ENCODE assay signal across 8 mouse cellular contexts in the genomic region with DNA sequence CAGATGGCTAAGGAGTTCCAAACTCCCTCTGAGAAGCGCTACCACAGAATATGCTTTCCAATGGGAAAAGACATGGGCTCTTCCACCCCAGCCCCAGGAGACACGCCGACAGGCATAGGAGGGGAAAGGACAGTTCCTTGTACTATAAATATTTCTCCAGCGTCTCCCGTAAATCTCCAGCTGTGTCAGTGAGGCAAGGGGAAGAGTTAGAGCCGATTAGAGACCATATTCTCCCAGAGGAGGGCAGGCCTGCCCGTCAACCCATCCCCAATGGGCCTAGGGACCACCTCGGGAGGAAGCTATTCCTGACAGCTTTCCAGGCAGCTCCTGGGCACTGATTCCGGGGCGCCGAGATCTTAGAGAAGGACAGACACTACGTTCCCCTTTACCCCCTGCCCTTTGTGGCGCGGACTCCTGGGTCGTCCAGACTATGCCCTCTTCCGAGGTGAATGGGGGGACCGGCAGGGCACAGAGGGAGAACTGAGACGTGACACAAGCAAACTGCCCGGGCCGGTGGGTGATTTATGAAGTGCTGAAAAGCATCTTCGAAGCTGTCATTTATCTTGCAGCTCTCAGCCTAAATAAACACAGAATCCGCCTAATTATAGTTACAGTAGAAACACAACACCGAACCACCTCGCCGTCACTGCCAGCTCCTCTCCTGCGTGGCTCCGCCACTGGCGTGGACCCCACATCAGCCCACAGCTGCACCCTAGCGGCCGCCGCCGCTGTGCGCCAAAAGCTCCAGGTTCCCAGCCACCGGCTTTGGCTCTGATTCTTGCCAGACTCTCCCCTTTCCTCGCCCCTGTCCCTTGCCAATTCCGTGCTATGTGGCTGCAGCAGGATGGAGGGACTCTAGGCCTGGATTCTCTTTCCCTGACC. TPM values are rescaled to one million over a fixed set of nuclear protein-coding genes. Genes with fewer than 3 reads are reported as not detected.
DNase-seq lines count a peak whose midpoint lies in the region; ATAC-seq and TF ChIP-seq lines count a peak whose summit lies in the region.

No protein-coding gene starts in this region.

- H3K27ac ChIP-seq in embryonic fibroblast, embryonic 13.5 days (ENCODE audit: insufficient read depth, low read length), result peak overlapping the region; percentile 83
- H3K27ac ChIP-seq in heart, embryonic 15.5 days, result no peak overlapping the region

- 4% methylated on average over 36 of the region's 36 CpGs for WGBS in heart, embryonic 15.5 days

- no peaks in the 10 kb centered on the region for H3K36me3 ChIP-seq in heart, embryonic 15.5 days

- peaks cover 31% of the 10 kb centered on the region for H3K4me1 ChIP-seq in embryonic fibroblast, embryonic 13.5 days (ENCODE audit: control insufficient read depth, insufficient read depth, low read length)
- H3K4me1 ChIP-seq in heart, embryonic 15.5 days (replicated peaks), result peaks cover 16% of the 10 kb centered on the region

- H3K27me3 ChIP-seq in heart, embryonic 15.5 days, result peaks cover 86% of the 10 kb centered on the region

- no peak for ATAC-seq in monocyte, adult 5-6 weeks (replicated peaks; ENCODE audit: insufficient number of reproducible peaks, low FRiP score, low TSS enrichment, poor library complexity, severe bottlenecking)
- peak; percentile 69 for ATAC-seq in heart, embryonic 15.5 days (replicated peaks; ENCODE audit: insufficient number of reproducible peaks, insufficient read depth, low FRiP score, low read depth)

- H3K9me3 ChIP-seq in heart, embryonic 15.5 days (replicated peaks), result no peaks in the 10 kb centered on the region

- TF ChIP-seq POLR2A in embryonic fibroblast, embryonic 13.5 days (IDR thresholded peaks at IDR 0.05; ENCODE audit: low read depth, low read length), result no peak

- no peak overlapping the region for H3K4me3 ChIP-seq in embryonic fibroblast, embryonic 13.5 days (ENCODE audit: insufficient read depth, low read length)
- peak overlapping the region; percentile 30 for H3K4me3 ChIP-seq in heart, embryonic 15.5 days

- peak overlapping the region; percentile 49 for H3K4me2 ChIP-seq in heart, embryonic 15.5 days

- peak; percentile 70 for TF ChIP-seq CTCF in embryonic fibroblast, embryonic 13.5 days (IDR thresholded peaks at IDR 0.05; ENCODE audit: borderline replicate concordance, insufficient read depth, low read length)

- H3K9ac ChIP-seq in heart, embryonic 15.5 days, result no peak overlapping the region

- DNase-seq in monocyte, adult 2 months (ENCODE audit: low read depth in 1 of 2, low spot score in 2 of 2), result peak; percentile 5 to 12
- peak; percentile 92 for DNase-seq in kidney, postnatal 10 days
- DNase-seq in lung, postnatal 25 days (ENCODE audit: low spot score), result peak; percentile 78
- peak; percentile 68 for DNase-seq in retina, postnatal 1 day
- DNase-seq in urinary bladder, adult 2 months (ENCODE audit: low spot score), result peak; percentile 65

RNA-seq across cellular contexts. Expression of a gene that starts 41.9 kb away (rescaled TPM):
- not detected in 3 replicates for total RNA-seq in monocyte, adult 5-6 weeks (2017)
- not detected in 2 replicates for polyA plus RNA-seq in embryonic fibroblast, embryonic 13.5 days (2011; ENCODE audit: insufficient read length, low read depth, missing spikeins)
- polyA plus RNA-seq in heart, embryonic 15.5 days (2015; fragmentation: Nextera tagmentation; extraction: Ambion mirVana), result not detected in 2 replicates
- 0.16 and 0.17 TPM in 2 replicates for polyA plus RNA-seq in urinary bladder, adult 2 months (2012; rRNA removed)

RNA-seq across cellular contexts. Expression of a gene that starts 57.0 kb away (rescaled TPM):
- 35.6 to 134 TPM (median 47.4 TPM) in 3 replicates for total RNA-seq in monocyte, adult 5-6 weeks (2017)
- polyA plus RNA-seq in embryonic fibroblast, embryonic 13.5 days (2011; ENCODE audit: insufficient read length, low read depth, missing spikeins), result 0.47 TPM in 1 of 2 replicates, not detected in the other
- polyA plus RNA-seq in heart, embryonic 15.5 days (2015; fragmentation: Nextera tagmentation; extraction: Ambion mirVana), result 0.91 and 10.4 TPM in 2 replicates
- polyA plus RNA-seq in urinary bladder, adult 2 months (2012; rRNA removed), result 2.7 and 3.3 TPM in 2 replicates

RNA-seq across cellular contexts. Expression of a gene that starts 57.1 kb away (rescaled TPM):
- not detected in 3 replicates for total RNA-seq in monocyte, adult 5-6 weeks (2017)
- 6.6 and 11.0 TPM in 2 replicates for polyA plus RNA-seq in embryonic fibroblast, embryonic 13.5 days (2011; ENCODE audit: insufficient read length, low read depth, missing spikeins)
- 3.7 and 6.8 TPM in 2 replicates for polyA plus RNA-seq in heart, embryonic 15.5 days (2015; fragmentation: Nextera tagmentation; extraction: Ambion mirVana)
- 14.3 and 18.1 TPM in 2 replicates for polyA plus RNA-seq in urinary bladder, adult 2 months (2012; rRNA removed)

Comparison
In these comparisons a context has a peak if more than half of its experiments do, and no peak if none do; other contexts are left out.
1. DNase-seq: peak in every context shown above with its lines; median percentile 92 in kidney, postnatal 10 days; 78 in lung, postnatal 25 days; 68 in retina, postnatal 1 day; 65 in urinary bladder, adult 2 months; 8 in monocyte, adult 2 months.